Mouse (Mus musculus): ENCODE results near the gene Pde3a. TPM values are rescaled to one million over a fixed set of nuclear protein-coding genes. Genes with fewer than 3 reads are reported as not detected.

Gene Pde3a
- polyA plus RNA-seq, 1 experiment from 2014 or later = 12.0 TPM

GRCm38 (mm10) chr6:141252520-141252919, 3.5 kb downstream of the Pde3a start:
- peak overlapping the region; percentile 63; the same call in 1 of the 2 replicates for H3K4me3 ChIP-seq (ENCODE audit: low read depth, low read length)
- peak overlapping the region; percentile 56 for H3K4me2 ChIP-seq (replicated peaks; ENCODE audit: low read depth, low read length)
- H3K9me3 ChIP-seq (ENCODE audit: control insufficient read depth, low read depth, low read length) = no peaks in the 10 kb centered on the region
- no peaks in the 10 kb centered on the region for H3K27me3 ChIP-seq (ENCODE audit: control insufficient read depth, insufficient read depth, low read length)
- peaks cover 6% of the 10 kb centered on the region; the same call in 1 of the 2 replicates for H3K4me1 ChIP-seq (ENCODE audit: control insufficient read depth, insufficient read depth, low read length)
- no peak overlapping the region for H3K9ac ChIP-seq (replicated peaks; ENCODE audit: low read depth, low read length)
- no peak for ATAC-seq (ENCODE audit: insufficient number of reproducible peaks, insufficient read depth, low FRiP score, low read depth)
- WGBS = 74% methylated on average over 7 of the region's 7 CpGs
- no peaks in the 10 kb centered on the region for H3K36me3 ChIP-seq (ENCODE audit: control insufficient read depth, insufficient read depth, low read length)
- H3K27ac ChIP-seq (ENCODE audit: low read length) = no peak overlapping the region

- H3K27ac ChIP-seq (ENCODE audit: low read length) = no peak overlapping the region; the same call in 1 of the 2 replicates
- no peak; the same call in 1 of the 2 replicates for ATAC-seq (ENCODE audit: insufficient number of reproducible peaks, insufficient read depth, low FRiP score, low read depth)
- no peaks in the 10 kb centered on the region for H3K27me3 ChIP-seq (ENCODE audit: control insufficient read depth, insufficient read depth, low read length)
- H3K9ac ChIP-seq (replicated peaks; ENCODE audit: low read depth, low read length) = no peak overlapping the region
- peak overlapping the region; percentile 21; the same call in 1 of the 2 replicates for H3K4me2 ChIP-seq (replicated peaks; ENCODE audit: low read depth, low read length)
- H3K9me3 ChIP-seq (ENCODE audit: control insufficient read depth, low read depth, low read length) = no peaks in the 10 kb centered on the region
- no peaks in the 10 kb centered on the region for H3K36me3 ChIP-seq (ENCODE audit: control insufficient read depth, insufficient read depth, low read length)
- H3K4me1 ChIP-seq (ENCODE audit: control insufficient read depth, insufficient read depth, low read length) = peaks cover 6% of the 10 kb centered on the region; the same call in 1 of the 2 replicates
- no peak overlapping the region for H3K4me3 ChIP-seq (ENCODE audit: low read depth, low read length)
- 27% methylated on average over 4 of the region's 4 CpGs for WGBS
Measured at GRCm38 (mm10) chr6:141254956-141255355, 5.9 kb downstream of the Pde3a start.

- H3K9me3 ChIP-seq (ENCODE audit: control insufficient read depth, low read depth, low read length) = no peaks in the 10 kb centered on the region
- no peak overlapping the region for H3K4me2 ChIP-seq (replicated peaks; ENCODE audit: low read depth, low read length)
- H3K27me3 ChIP-seq (ENCODE audit: control insufficient read depth, insufficient read depth, low read length) = no peaks in the 10 kb centered on the region
- H3K4me1 ChIP-seq (ENCODE audit: control insufficient read depth, insufficient read depth, low read length) = peaks cover 6% of the 10 kb centered on the region; the same call in 1 of the 2 replicates
- ATAC-seq (ENCODE audit: insufficient number of reproducible peaks, insufficient read depth, low FRiP score, low read depth) = no peak
- H3K9ac ChIP-seq (replicated peaks; ENCODE audit: low read depth, low read length) = no peak overlapping the region
- no peaks in the 10 kb centered on the region for H3K36me3 ChIP-seq (ENCODE audit: control insufficient read depth, insufficient read depth, low read length)
- WGBS = 65% methylated on average over 8 of the region's 8 CpGs
- no peak overlapping the region for H3K4me3 ChIP-seq (ENCODE audit: low read depth, low read length)
- H3K27ac ChIP-seq (ENCODE audit: low read length) = no peak overlapping the region
Measured at GRCm38 (mm10) chr6:141256896-141257295, 7.8 kb downstream of the Pde3a start.

DNA sequence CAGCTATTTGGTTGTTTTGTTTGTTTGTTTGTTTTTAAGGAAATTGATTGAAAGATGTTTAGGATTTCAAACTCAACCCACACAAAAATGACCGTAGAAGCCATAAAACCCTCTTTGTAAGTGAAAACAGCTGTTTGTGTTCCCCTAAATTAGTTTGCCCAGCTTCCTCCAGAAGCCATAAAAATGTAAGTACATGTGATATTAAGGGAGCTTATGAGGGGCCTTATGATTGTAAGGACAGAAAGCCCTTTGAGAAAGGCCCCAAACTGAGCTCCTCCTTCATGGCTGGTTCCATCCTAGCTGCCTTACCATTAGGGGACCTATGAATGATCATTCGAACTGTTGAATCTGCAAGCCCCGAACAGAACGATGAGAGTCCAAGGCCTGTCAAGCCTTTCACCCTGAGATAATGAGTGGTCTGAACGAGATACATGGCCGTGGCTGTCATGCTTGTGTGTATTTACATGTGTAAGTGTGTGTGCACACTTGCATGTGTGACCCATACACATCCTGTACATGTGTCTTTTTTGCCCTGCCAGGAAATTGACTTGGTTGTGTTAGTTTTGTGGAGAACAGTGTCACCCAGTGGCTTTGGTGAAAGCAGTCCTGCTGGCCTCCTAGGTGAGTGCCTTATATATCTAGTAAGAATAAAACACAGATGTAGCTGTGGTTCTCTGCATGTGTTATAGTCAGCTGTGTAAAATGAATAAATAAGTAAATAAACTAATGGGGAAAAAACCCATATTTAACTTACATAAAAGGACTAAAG, 8.5 kb downstream of the Pde3a start:
- no peak overlapping the region for H3K4me2 ChIP-seq (replicated peaks; ENCODE audit: low read depth, low read length)
- peaks cover 3% of the 10 kb centered on the region; the same call in 1 of the 2 replicates for H3K4me1 ChIP-seq (ENCODE audit: control insufficient read depth, insufficient read depth, low read length)
- no peak overlapping the region for H3K4me3 ChIP-seq (ENCODE audit: low read depth, low read length)
- 73% methylated on average over 6 of the region's 6 CpGs for WGBS
- no peak overlapping the region for H3K9ac ChIP-seq (replicated peaks; ENCODE audit: low read depth, low read length)
- no peaks in the 10 kb centered on the region for H3K36me3 ChIP-seq (ENCODE audit: control insufficient read depth, insufficient read depth, low read length)
- H3K27ac ChIP-seq (ENCODE audit: low read length) = no peak overlapping the region
- H3K27me3 ChIP-seq (ENCODE audit: control insufficient read depth, insufficient read depth, low read length) = no peaks in the 10 kb centered on the region
- no peaks in the 10 kb centered on the region for H3K9me3 ChIP-seq (ENCODE audit: control insufficient read depth, low read depth, low read length)
- no peak for ATAC-seq (ENCODE audit: insufficient number of reproducible peaks, insufficient read depth, low FRiP score, low read depth)

GRCm38 (mm10) chr6:141265257-141265656, 16.2 kb downstream of the Pde3a start:
- H3K36me3 ChIP-seq (ENCODE audit: control insufficient read depth, insufficient read depth, low read length) = no peaks in the 10 kb centered on the region
- WGBS = 89% methylated on average over 4 of the region's 4 CpGs
- no peak for ATAC-seq (ENCODE audit: insufficient number of reproducible peaks, insufficient read depth, low FRiP score, low read depth)
- no peak overlapping the region for H3K4me3 ChIP-seq (ENCODE audit: low read depth, low read length)
- no peak overlapping the region for H3K4me2 ChIP-seq (replicated peaks; ENCODE audit: low read depth, low read length)
- no peaks in the 10 kb centered on the region for H3K27me3 ChIP-seq (ENCODE audit: control insufficient read depth, insufficient read depth, low read length)
- H3K27ac ChIP-seq (ENCODE audit: low read length) = no peak overlapping the region
- H3K4me1 ChIP-seq (ENCODE audit: control insufficient read depth, insufficient read depth, low read length) = 0 out of 2 replicates have a peak, but pooled peaks cover 4% of the 10 kb centered on the region
- no peaks in the 10 kb centered on the region for H3K9me3 ChIP-seq (ENCODE audit: control insufficient read depth, low read depth, low read length)
- H3K9ac ChIP-seq (replicated peaks; ENCODE audit: low read depth, low read length) = no peak overlapping the region

DNA sequence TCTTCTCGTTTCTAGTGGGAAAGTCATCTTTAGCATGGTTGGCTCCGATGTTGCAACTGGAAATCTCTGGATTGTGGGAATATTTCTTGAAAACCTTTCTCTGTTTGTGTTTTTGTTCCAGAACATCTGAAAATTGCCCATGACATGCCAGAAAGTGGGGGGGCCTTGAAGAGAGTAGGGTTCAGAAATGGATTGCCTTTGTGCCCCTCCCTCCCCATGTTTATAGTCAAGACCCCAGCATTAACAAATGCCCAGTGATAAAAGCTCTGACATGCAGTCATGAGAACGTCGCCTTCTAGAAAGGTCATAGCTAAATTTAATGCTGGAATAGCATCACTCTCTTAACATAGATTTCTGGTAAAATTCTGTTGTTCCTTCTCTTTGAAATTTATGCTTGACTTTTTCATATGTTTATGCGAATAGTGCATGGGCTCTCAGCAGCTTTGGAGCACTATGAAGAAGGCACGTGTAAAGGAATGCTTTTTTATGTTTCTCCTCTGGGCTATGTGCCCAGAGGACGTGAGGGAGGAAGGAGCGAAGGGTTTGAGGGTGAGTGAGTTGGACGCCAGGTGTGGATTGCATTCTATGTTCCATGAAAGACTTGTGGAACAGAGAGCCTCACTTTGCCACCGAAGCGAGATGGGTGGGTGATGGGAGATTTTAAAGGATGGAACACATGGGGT, 19.0 kb downstream of the Pde3a start:
- H3K4me1 ChIP-seq (ENCODE audit: control insufficient read depth, insufficient read depth, low read length) = 0 out of 2 replicates have a peak, but pooled peaks cover 4% of the 10 kb centered on the region
- no peak overlapping the region for H3K27ac ChIP-seq (ENCODE audit: low read length)
- 68% methylated on average over 11 of the region's 11 CpGs for WGBS
- H3K9me3 ChIP-seq (ENCODE audit: control insufficient read depth, low read depth, low read length) = no peaks in the 10 kb centered on the region
- H3K9ac ChIP-seq (replicated peaks; ENCODE audit: low read depth, low read length) = no peak overlapping the region
- H3K4me3 ChIP-seq (ENCODE audit: low read depth, low read length) = no peak overlapping the region
- H3K4me2 ChIP-seq (replicated peaks; ENCODE audit: low read depth, low read length) = no peak overlapping the region
- H3K36me3 ChIP-seq (ENCODE audit: control insufficient read depth, insufficient read depth, low read length) = no peaks in the 10 kb centered on the region
- no peaks in the 10 kb centered on the region for H3K27me3 ChIP-seq (ENCODE audit: control insufficient read depth, insufficient read depth, low read length)
- ATAC-seq (ENCODE audit: insufficient number of reproducible peaks, insufficient read depth, low FRiP score, low read depth) = no peak

DNA sequence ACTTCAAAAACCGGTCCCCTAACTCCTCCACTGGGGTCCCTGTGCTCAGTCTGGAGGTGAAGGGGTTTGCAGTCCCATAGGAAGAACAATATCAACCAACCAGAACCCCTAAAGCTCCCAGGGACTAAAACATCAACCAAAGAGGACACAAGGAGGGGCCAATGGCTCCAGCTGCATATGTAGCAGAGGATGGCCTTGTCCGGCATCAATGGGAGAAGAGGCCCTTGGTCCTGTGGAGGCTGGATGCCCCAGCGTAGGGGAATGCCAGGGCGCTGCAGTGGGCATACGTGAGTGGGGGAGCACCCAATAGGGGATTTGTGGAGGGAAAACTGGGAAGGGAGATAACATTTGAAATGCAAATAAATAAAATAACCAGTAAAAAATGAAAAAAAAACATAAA, 19.8 kb downstream of the Pde3a start:
- Histone ChIP-seq H3K4me3 (ENCODE audit: low read depth, low read length) (no peak overlapping the region), H3K4me2 (replicated peaks; ENCODE audit: low read depth, low read length) (no peak overlapping the region), H3K36me3 (ENCODE audit: control insufficient read depth, insufficient read depth, low read length) (no peaks in the 10 kb centered on the region), H3K9ac (replicated peaks; ENCODE audit: low read depth, low read length) (no peak overlapping the region), H3K27me3 (ENCODE audit: control insufficient read depth, insufficient read depth, low read length) (no peaks in the 10 kb centered on the region), H3K4me1 (ENCODE audit: control insufficient read depth, insufficient read depth, low read length) (0 out of 2 replicates have a peak, but pooled peaks cover 4% of the 10 kb centered on the region), H3K9me3 (ENCODE audit: control insufficient read depth, low read depth, low read length) (no peaks in the 10 kb centered on the region), H3K27ac (ENCODE audit: low read length) (no peak overlapping the region)
- WGBS = 96% methylated on average over 5 of the region's 5 CpGs
- ATAC-seq (ENCODE audit: insufficient number of reproducible peaks, insufficient read depth, low FRiP score, low read depth) = no peak

DNA sequence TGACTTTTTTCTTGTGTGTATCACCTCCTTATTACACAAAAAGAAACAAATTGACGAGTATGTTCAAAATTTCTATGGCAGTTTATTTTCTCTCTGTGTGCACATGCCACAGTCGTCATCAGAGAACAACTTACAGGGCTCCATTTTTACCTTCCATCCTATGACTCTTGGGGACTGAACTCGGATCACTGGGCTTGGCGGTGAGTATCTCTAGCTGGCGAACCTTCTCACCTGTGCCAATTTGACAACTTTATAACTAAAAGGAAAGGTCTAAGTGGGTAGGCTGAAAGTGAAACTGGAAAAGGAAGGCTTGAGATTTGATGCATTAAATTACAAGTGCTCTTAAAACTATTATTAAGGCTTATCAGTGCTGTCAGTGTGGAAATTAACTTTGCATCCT, 22.1 kb downstream of the Pde3a start:
- WGBS = 87% methylated on average over 5 of the region's 5 CpGs
- H3K9me3 ChIP-seq (ENCODE audit: control insufficient read depth, low read depth, low read length) = no peaks in the 10 kb centered on the region
- H3K4me1 ChIP-seq (ENCODE audit: control insufficient read depth, insufficient read depth, low read length) = 0 out of 2 replicates have a peak, but pooled peaks cover 4% of the 10 kb centered on the region
- no peaks in the 10 kb centered on the region for H3K36me3 ChIP-seq (ENCODE audit: control insufficient read depth, insufficient read depth, low read length)
- H3K27ac ChIP-seq (ENCODE audit: low read length) = no peak overlapping the region
- H3K4me3 ChIP-seq (ENCODE audit: low read depth, low read length) = no peak overlapping the region
- ATAC-seq (ENCODE audit: insufficient number of reproducible peaks, insufficient read depth, low FRiP score, low read depth) = no peak
- no peaks in the 10 kb centered on the region for H3K27me3 ChIP-seq (ENCODE audit: control insufficient read depth, insufficient read depth, low read length)
- H3K9ac ChIP-seq (replicated peaks; ENCODE audit: low read depth, low read length) = no peak overlapping the region
- no peak overlapping the region for H3K4me2 ChIP-seq (replicated peaks; ENCODE audit: low read depth, low read length)

All from stomach, embryonic 14.5 days (tissue).